Mouse (Mus musculus): ENCODE results near the gene Lce3c. TPM values are rescaled to one million over a fixed set of nuclear protein-coding genes. Genes with fewer than 3 reads are reported as not detected.

Lce3c gene
- total RNA-seq (2021): not detected
- long read RNA-seq, experiment 1: 0 reads
- long read RNA-seq, experiment 2: 0 reads

DNA sequence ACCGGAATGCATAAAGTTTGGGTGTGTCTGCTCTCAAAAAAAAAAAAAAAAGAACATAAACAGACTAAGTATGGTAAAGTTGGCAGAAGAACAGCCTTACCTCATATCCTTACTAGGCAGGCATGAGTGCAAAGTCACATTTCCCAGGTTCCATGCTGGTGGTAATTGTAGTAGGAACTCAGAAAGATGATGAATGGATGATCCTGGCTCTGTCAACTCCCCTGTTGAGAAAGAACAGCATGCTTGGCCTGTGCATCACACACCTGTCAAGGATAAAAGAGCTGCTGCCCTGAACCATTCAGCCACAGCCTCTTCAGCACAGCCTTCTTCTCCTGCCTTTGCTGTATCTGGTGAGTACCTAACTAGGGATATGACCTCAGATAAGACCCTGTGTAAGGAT is at the start of gene Lce3c:
TSS of gene Lce3c (plus strand) at position 301 of the 400 bp plus-strand sequence.
- no peak for DNase-seq (ENCODE audit: low spot score in 2 of 2)
- no peak within 1 kb of the TSS for H3K27ac ChIP-seq
- H3K4me3 ChIP-seq: no peak within 1 kb of the TSS
- TF ChIP-seq CTCF (conservative IDR thresholded peaks at IDR 0.05): no peak

GRCm38 (mm10) chr3:92894489-92894888 is 49.8 kb upstream of the Lce3c start:
- Histone ChIP-seq H3K4me3 (no peak overlapping the region), H3K27ac (no peak overlapping the region)
- no peak for TF ChIP-seq CTCF (conservative IDR thresholded peaks at IDR 0.05)
- DNase-seq (ENCODE audit: low spot score in 2 of 2): no peak

DNA sequence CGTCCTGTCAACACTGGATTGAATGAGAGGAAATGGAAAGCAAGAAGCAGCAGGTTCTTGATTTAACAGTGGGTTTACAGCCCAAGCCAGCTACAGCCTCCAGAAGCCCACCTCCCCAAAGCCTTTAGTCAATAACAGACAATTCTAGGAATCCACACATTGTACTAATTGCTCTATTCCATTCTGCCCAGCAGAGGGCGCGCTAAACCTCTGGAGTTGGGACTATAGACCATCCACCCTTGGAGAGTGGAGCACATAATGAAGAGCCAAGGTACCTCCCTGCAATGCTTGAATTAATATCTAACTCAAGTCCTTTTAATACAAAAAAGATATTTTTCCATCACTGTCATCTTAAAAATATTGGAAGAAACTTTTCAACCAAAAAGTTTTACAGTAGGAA is 41.3 kb upstream of the Lce3c start:
- no peak overlapping the region for H3K4me3 ChIP-seq
- peak in 1 of 2 experiments; percentile 50 for DNase-seq (ENCODE audit: low spot score in 2 of 2)
- no peak overlapping the region for H3K27ac ChIP-seq
- TF ChIP-seq CTCF (conservative IDR thresholded peaks at IDR 0.05): peak; percentile 85

DNA sequence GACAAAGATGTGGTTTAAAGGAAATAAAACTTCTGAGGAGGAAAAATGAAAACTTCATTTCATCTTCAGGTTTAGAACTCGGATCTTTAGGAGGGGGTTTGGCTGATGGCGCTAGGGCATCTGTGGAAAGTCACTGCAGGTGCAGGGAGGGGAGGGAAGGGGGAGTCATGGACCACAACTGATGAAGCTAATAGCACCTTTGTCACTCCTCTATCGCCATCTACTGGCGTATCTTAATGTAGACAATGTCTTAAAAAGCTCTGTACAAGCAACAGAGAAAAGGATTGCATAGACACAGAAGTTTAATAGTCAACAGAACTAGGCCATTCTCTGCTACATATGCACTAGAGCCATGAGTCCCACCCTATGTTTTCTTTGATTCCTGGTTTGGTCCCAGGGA is 40.6 kb upstream of the Lce3c start:
- peak in 1 of 2 experiments; percentile 12 for DNase-seq (ENCODE audit: low spot score in 2 of 2)
- H3K4me3 ChIP-seq: no peak overlapping the region
- TF ChIP-seq CTCF (conservative IDR thresholded peaks at IDR 0.05): peak; percentile 65
- H3K27ac ChIP-seq: no peak overlapping the region

DNA sequence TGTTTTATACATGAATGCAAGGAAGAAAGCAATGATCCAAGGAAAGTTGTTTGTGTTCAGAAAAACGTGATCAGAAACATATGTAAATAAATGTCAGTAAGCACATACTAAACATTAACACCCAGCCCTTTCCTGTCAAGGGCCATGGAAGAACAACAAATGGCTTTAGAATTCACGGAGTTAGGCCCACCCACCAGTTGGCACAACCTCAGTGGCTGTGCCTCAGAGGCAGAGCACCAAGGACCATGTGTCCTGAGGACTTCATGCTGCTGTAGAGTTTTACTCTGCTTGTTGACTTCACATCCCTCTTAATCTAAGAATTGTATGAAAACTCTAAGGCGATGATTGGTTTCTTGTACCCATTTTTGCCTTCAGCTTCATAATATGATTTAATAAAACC is 39.1 kb upstream of the Lce3c start:
- DNase-seq (ENCODE audit: low spot score in 2 of 2): no peak
- no peak overlapping the region for H3K27ac ChIP-seq
- no peak for TF ChIP-seq CTCF (conservative IDR thresholded peaks at IDR 0.05)
- no peak overlapping the region for H3K4me3 ChIP-seq

GRCm38 (mm10) chr3:92907571-92907970 is 36.7 kb upstream of the Lce3c start:
- DNase-seq (ENCODE audit: low spot score in 2 of 2): peak; percentile 3 to 29
- peak; percentile 83 for TF ChIP-seq CTCF (conservative IDR thresholded peaks at IDR 0.05)
- Histone ChIP-seq H3K27ac (no peak overlapping the region), H3K4me3 (no peak overlapping the region)

GRCm38 (mm10) chr3:92920364-92920763 is 23.9 kb upstream of the Lce3c start:
- Histone ChIP-seq H3K27ac (no peak overlapping the region), H3K4me3 (no peak overlapping the region)
- peak; percentile 15 to 20 for DNase-seq (ENCODE audit: low spot score in 2 of 2)
- peak; percentile 73 for TF ChIP-seq CTCF (conservative IDR thresholded peaks at IDR 0.05)

DNA sequence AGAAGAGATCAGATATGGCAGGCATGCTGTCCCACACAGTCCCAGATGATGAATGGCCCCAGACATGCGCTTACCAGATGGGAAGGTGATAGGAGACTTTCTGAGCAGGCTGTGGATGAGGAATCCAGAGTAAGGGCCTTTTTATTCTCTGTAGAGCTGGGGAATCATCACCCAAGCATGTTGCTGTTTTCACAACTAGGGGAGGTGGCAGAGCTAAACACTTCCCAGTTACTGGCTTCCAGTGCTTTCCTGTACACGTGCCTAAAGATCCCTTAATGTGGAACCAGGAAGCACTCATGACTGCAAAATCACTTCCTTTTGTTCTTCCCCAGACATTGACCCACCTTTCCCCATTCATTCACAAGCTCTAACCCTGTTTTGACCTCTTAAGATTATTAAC is 18.2 kb upstream of the Lce3c start, which contains the start of gene Lce3a:
TSS of gene Lce3a (minus strand) at position 101 of the 400 bp plus-strand sequence.
- no peak within 1 kb of the TSS for H3K27ac ChIP-seq
- DNase-seq (ENCODE audit: low spot score in 2 of 2): no peak
- H3K4me3 ChIP-seq: no peak within 1 kb of the TSS
- no peak for TF ChIP-seq CTCF (conservative IDR thresholded peaks at IDR 0.05)

- DNase-seq (ENCODE audit: low spot score in 2 of 2): no peak
- H3K27ac ChIP-seq: no peak within 1 kb of the TSS
- H3K4me3 ChIP-seq: no peak within 1 kb of the TSS
- TF ChIP-seq CTCF (conservative IDR thresholded peaks at IDR 0.05): no peak
These were observed 11.6 kb upstream of the Lce3c start, which contains the start of gene Lce3b for GRCm38 (mm10) chr3:92932679-92933078. Gene Lce3b, plus strand, starts transcription at chr3:92932979.

- no peak for TF ChIP-seq CTCF (conservative IDR thresholded peaks at IDR 0.05)
- Histone ChIP-seq H3K4me3 (no peak within 1 kb of the TSS), H3K27ac (no peak within 1 kb of the TSS)
- no peak for DNase-seq (ENCODE audit: low spot score in 2 of 2)
These were observed 12.8 kb downstream of the Lce3c start, which contains the start of gene Lce3d for GRCm38 (mm10) chr3:92957090-92957489. Gene Lce3d, plus strand, starts transcription at chr3:92957390.

- DNase-seq (ENCODE audit: low spot score in 2 of 2): no peak
- no peak for TF ChIP-seq CTCF (conservative IDR thresholded peaks at IDR 0.05)
- no peak within 1 kb of the TSS for H3K27ac ChIP-seq
- H3K4me3 ChIP-seq: no peak within 1 kb of the TSS
These were observed 22.5 kb downstream of the Lce3c start, which contains the start of gene Lce3e for GRCm38 (mm10) chr3:92966761-92967160. Gene Lce3e, plus strand, starts transcription at chr3:92967061.

DNA sequence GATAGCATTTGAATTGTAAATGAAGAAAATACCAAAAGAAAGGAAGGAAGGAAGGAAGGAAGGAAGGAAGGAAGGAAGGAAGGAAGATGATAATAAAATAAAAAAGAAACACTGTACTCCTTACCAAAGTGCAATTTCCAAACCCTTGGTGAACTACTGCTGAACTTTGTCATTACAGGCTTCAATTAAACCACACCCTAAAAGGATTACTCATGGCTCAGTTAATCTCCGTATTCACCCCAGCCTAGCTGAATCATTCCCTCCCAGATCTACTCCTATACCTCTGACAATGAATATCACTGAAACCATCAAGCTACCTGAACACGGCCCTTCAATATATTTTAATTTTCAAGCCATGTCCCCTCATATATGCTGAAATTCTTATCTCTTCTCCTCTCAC is 34.2 kb downstream of the Lce3c start:
- no peak overlapping the region for H3K4me3 ChIP-seq
- no peak for DNase-seq (ENCODE audit: low spot score in 2 of 2)
- H3K27ac ChIP-seq: no peak overlapping the region
- TF ChIP-seq CTCF (conservative IDR thresholded peaks at IDR 0.05): no peak

GRCm38 (mm10) chr3:92991926-92992325 is 47.6 kb downstream of the Lce3c start, which contains the start of gene Lce3f:
Gene Lce3f, plus strand, starts transcription at chr3:92992226.
- DNase-seq (ENCODE audit: low spot score in 2 of 2): no peak
- no peak within 1 kb of the TSS for H3K27ac ChIP-seq
- TF ChIP-seq CTCF (conservative IDR thresholded peaks at IDR 0.05): no peak
- no peak within 1 kb of the TSS for H3K4me3 ChIP-seq

Other genes starting within 250 kb of the Lce3c start
- not detected for gene Lce1e, start 235.4 kb upstream of the Lce3c start, total RNA-seq (2021)
- not detected for gene Lce1f, start 224.1 kb upstream of the Lce3c start, total RNA-seq (2021)
- not detected for gene Gm38119, start 205.4 kb upstream of the Lce3c start, total RNA-seq (2021)
- gene Lce1g, start 192.1 kb upstream of the Lce3c start, total RNA-seq (2021): not detected
- gene Lce1h, start 179.4 kb upstream of the Lce3c start, total RNA-seq (2021): not detected
- not detected for gene Lce1i, start 165.6 kb upstream of the Lce3c start, total RNA-seq (2021)
- gene Lce1j, start 154.0 kb upstream of the Lce3c start, total RNA-seq (2021): not detected
- gene Lce1k, start 136.6 kb upstream of the Lce3c start, total RNA-seq (2021): not detected
- not detected for gene Kprp, start 117.2 kb upstream of the Lce3c start, total RNA-seq (2021)
- gene Lce1l, start 93.2 kb upstream of the Lce3c start, total RNA-seq (2021): not detected
- not detected for gene 2310050C09Rik, start 74.3 kb upstream of the Lce3c start, total RNA-seq (2021)
- gene Lce3a, start 18.3 kb upstream of the Lce3c start, total RNA-seq (2021): not detected
- gene Lce3b, start 11.5 kb upstream of the Lce3c start, total RNA-seq (2021): not detected
- not detected for gene Lce3d, start 12.9 kb downstream of the Lce3c start, total RNA-seq (2021)
- gene Lce3e, start 22.6 kb downstream of the Lce3c start, total RNA-seq (2021): not detected
- not detected for gene Lce3f, start 47.7 kb downstream of the Lce3c start, total RNA-seq (2021)
- not detected for gene Crct1, start 71.2 kb downstream of the Lce3c start, total RNA-seq (2021)
- gene Lce1m, start 74.6 kb downstream of the Lce3c start, total RNA-seq (2021): not detected
- not detected for gene Gm4858, start 124.3 kb downstream of the Lce3c start, total RNA-seq (2021)
- not detected for gene Crnn, start 200.3 kb downstream of the Lce3c start, total RNA-seq (2021)

Measured in layer of hippocampus, adult 2 months (tissue).